Mouse (Mus musculus) ES-Bruce4 (cell line): Measurements from ENCODE around the gene Emid1. TPM values are rescaled to one million over a fixed set of nuclear protein-coding genes. Genes with fewer than 3 reads are reported as not detected.

ENCODE experiments used
- H3K27ac ChIP-seq: 2 replicates; pipeline ENCODE4 v1.5.1; 2012; ENCODE audit warnings: low read length, inconsistent platforms; ENCODE audit not compliant: insufficient read depth
- H3K27me3 ChIP-seq: 2 replicates; pipeline ENCODE4 v1.6.1; 2012; ENCODE audit warnings: mild to moderate bottlenecking, low read length, inconsistent platforms; ENCODE audit not compliant: control insufficient read depth, poor library complexity, insufficient read depth, severe bottlenecking
- H3K36me3 ChIP-seq: 2 replicates; pipeline ENCODE4 v1.6.1; 2012; ENCODE audit warnings: inconsistent platforms, mild to moderate bottlenecking, low read length, moderate library complexity; ENCODE audit not compliant: control insufficient read depth, poor library complexity, insufficient read depth, severe bottlenecking
- H3K4me1 ChIP-seq: one replicate; pipeline ENCODE4 v1.8.1; 2011; ENCODE audit warnings: low read length; ENCODE audit not compliant: control insufficient read depth, insufficient read depth
- H3K4me3 ChIP-seq: 2 replicates; pipeline ENCODE4 v1.5.1; 2011; ENCODE audit warnings: low read depth, mild to moderate bottlenecking, low read length
- H3K9ac ChIP-seq: 2 replicates; pipeline ENCODE4 v1.6.1; 2012; ENCODE audit warnings: low read depth, mild to moderate bottlenecking, inconsistent platforms; ENCODE audit not compliant: poor library complexity, severe bottlenecking
- H3K9me3 ChIP-seq: replicated peaks from 2 replicates; pipeline ENCODE4 v1.6.1; 2012; ENCODE audit warnings: mild to moderate bottlenecking, low read length, inconsistent platforms; ENCODE audit not compliant: control insufficient read depth, poor library complexity, insufficient read depth, severe bottlenecking
- CTCF ChIP-seq: IDR thresholded peaks from one replicate; pipeline ENCODE4 v1.8.1; 2011; ENCODE audit warnings: low read depth, low read length
- EP300 ChIP-seq: IDR thresholded peaks from 2 replicates; pipeline ENCODE4 v1.6.1; 2011; ENCODE audit warnings: low read depth, low read length; ENCODE audit not compliant: insufficient read depth
- POLR2A ChIP-seq: IDR thresholded peaks from one replicate; pipeline ENCODE4 v1.8.1; 2011; ENCODE audit warnings: low read length; ENCODE audit not compliant: insufficient read depth
- polyA plus RNA-seq: library from polyadenylated mRNA; stranded (reverse); fragments of >200 nt; gene quantifications from 2 replicates; pipeline ENCODE4 v1.2.4, GENCODE M21; 2011; ENCODE audit warnings: low read depth; ENCODE audit not compliant: missing spikeins, insufficient read depth, insufficient read length

The Emid1 gene
- polyA plus RNA-seq, 1 experiment: 6.7 TPM

- Histone ChIP-seq H3K27me3 (no peaks in the 10 kb centered on the region), H3K4me3 (no peak overlapping the region), H3K27ac (no peak overlapping the region), H3K9me3 (no peaks in the 10 kb centered on the region), H3K36me3 (no peaks in the 10 kb centered on the region), H3K9ac (no peak overlapping the region), H3K4me1 (no peaks in the 10 kb centered on the region)
- TF ChIP-seq EP300 (no peak), CTCF (no peak), POLR2A (no peak)
Observed at GRCm38 (mm10) chr11:5158056-5158455, 6.0 kb upstream of the Emid1 start.

GRCm38 (mm10) chr11:5154961-5155805 is 3.1 kb upstream of the Emid1 start:
- Histone ChIP-seq H3K27me3 (no peaks in the 10 kb centered on the region), H3K4me1 (no peaks in the 10 kb centered on the region), H3K4me3 (no peak overlapping the region), H3K36me3 (no peaks in the 10 kb centered on the region), H3K9me3 (no peaks in the 10 kb centered on the region), H3K9ac (no peak overlapping the region), H3K27ac (no peak overlapping the region)
- TF ChIP-seq POLR2A (no peak), EP300 (no peak), CTCF (no peak)

- no peaks in the 10 kb centered on the region for H3K36me3 ChIP-seq
- no peak for TF ChIP-seq POLR2A
- TF ChIP-seq EP300: no peak
- TF ChIP-seq CTCF: no peak
- H3K27me3 ChIP-seq: no peaks in the 10 kb centered on the region
- H3K4me3 ChIP-seq: peak overlapping the region; percentile 66; the same call in 1 of the 2 replicates
- no peaks in the 10 kb centered on the region for H3K4me1 ChIP-seq
- H3K9me3 ChIP-seq: no peaks in the 10 kb centered on the region
- H3K27ac ChIP-seq: no peak overlapping the region
- peak overlapping the region; percentile 70 for H3K9ac ChIP-seq
Observed at GRCm38 (mm10) chr11:5151247-5151630, 818 bp downstream of the Emid1 start.

GRCm38 (mm10) chr11:5150416-5151246 is 1.4 kb downstream of the Emid1 start:
- H3K9ac ChIP-seq: no peak overlapping the region
- H3K9me3 ChIP-seq: no peaks in the 10 kb centered on the region
- no peaks in the 10 kb centered on the region for H3K36me3 ChIP-seq
- no peaks in the 10 kb centered on the region for H3K27me3 ChIP-seq
- H3K27ac ChIP-seq: no peak overlapping the region
- no peak overlapping the region for H3K4me3 ChIP-seq
- TF ChIP-seq EP300 (no peak), CTCF (no peak), POLR2A (no peak)
- no peaks in the 10 kb centered on the region for H3K4me1 ChIP-seq

- no peaks in the 10 kb centered on the region for H3K4me1 ChIP-seq
- no peaks in the 10 kb centered on the region for H3K27me3 ChIP-seq
- H3K4me3 ChIP-seq: no peak overlapping the region
- no peaks in the 10 kb centered on the region for H3K9me3 ChIP-seq
- no peak overlapping the region for H3K9ac ChIP-seq
- H3K27ac ChIP-seq: no peak overlapping the region
- no peaks in the 10 kb centered on the region for H3K36me3 ChIP-seq
- TF ChIP-seq CTCF: no peak
Observed at GRCm38 (mm10) chr11:5149955-5150354, 2.1 kb downstream of the Emid1 start.

GRCm38 (mm10) chr11:5149249-5149648 is 2.8 kb downstream of the Emid1 start:
- Histone ChIP-seq H3K27ac (no peak overlapping the region), H3K4me3 (no peak overlapping the region), H3K9me3 (no peaks in the 10 kb centered on the region), H3K36me3 (no peaks in the 10 kb centered on the region), H3K4me1 (no peaks in the 10 kb centered on the region), H3K27me3 (no peaks in the 10 kb centered on the region), H3K9ac (no peak overlapping the region)
- TF ChIP-seq CTCF (no peak), POLR2A (no peak), EP300 (no peak)
